Mouse (Mus musculus) intestine, embryonic 15.5 days (tissue): ENCODE data around the gene Ppp2r5c. TPM values are rescaled to one million over a fixed set of nuclear protein-coding genes. Genes with fewer than 3 reads are reported as not detected.
A peak's percentile ranks its signal among the peaks of the same experiment; 100 is the strongest.

Experiments used
- ATAC-seq: fragments of 200-750 bp; cut with Nextera tagmentation; 2 replicates; pipeline ENCODE4 v1.8.0; 2017; ENCODE audit warnings: moderate TSS enrichment, moderate library complexity
- H3K27ac ChIP-seq: fragments of 300-500 bp; sonication (generic); 2 replicates; pipeline ENCODE4 v1.5.1; 2015; ENCODE audit warnings: mild to moderate bottlenecking, inconsistent platforms
- H3K27me3 ChIP-seq: fragments of 300-500 bp; sonication (generic); replicated peaks from 2 replicates; pipeline ENCODE4 v1.6.1; 2015; ENCODE audit warnings: inconsistent platforms
- H3K36me3 ChIP-seq: fragments of 300-500 bp; sonication (generic); 2 replicates; pipeline ENCODE4 v1.6.1; 2015; ENCODE audit warnings: inconsistent platforms
- H3K4me1 ChIP-seq: fragments of 300-500 bp; sonication (generic); replicated peaks from 2 replicates; pipeline ENCODE4 v1.6.1; 2015; ENCODE audit warnings: inconsistent platforms
- H3K4me2 ChIP-seq: fragments of 300-500 bp; sonication (generic); replicated peaks from 2 replicates; pipeline ENCODE4 v1.6.1; 2015; ENCODE audit warnings: mild to moderate bottlenecking, inconsistent platforms
- H3K4me3 ChIP-seq: fragments of 300-500 bp; sonication (generic); replicated peaks from 2 replicates; pipeline ENCODE4 v1.5.1; 2015; ENCODE audit warnings: inconsistent platforms
- H3K9ac ChIP-seq: fragments of 300-500 bp; sonication (generic); 2 replicates; pipeline ENCODE4 v1.6.1; 2015; ENCODE audit warnings: inconsistent platforms
- H3K9me3 ChIP-seq: fragments of 300-500 bp; sonication (generic); 2 replicates; pipeline ENCODE4 v1.6.1; 2016; ENCODE audit warnings: inconsistent platforms
- WGBS: fragments of 180-500 bp; shearing (Covaris S2); methylation state at CpG from one replicate; pipeline ENCODE4 v1.1.7; 2015; 5-methylcytosine and 5-hydroxymethylcytosine counted together
- polyA plus RNA-seq: library from polyadenylated mRNA; unstranded; fragments of >200 nt; fragmentation: Nextera tagmentation; extraction: Ambion mirVana; gene quantifications from 2 replicates; pipeline ENCODE4 v1.2.1, GENCODE M21; 2015

The Ppp2r5c gene
- polyA plus RNA-seq = 140 and 162 TPM in 2 replicates

DNA sequence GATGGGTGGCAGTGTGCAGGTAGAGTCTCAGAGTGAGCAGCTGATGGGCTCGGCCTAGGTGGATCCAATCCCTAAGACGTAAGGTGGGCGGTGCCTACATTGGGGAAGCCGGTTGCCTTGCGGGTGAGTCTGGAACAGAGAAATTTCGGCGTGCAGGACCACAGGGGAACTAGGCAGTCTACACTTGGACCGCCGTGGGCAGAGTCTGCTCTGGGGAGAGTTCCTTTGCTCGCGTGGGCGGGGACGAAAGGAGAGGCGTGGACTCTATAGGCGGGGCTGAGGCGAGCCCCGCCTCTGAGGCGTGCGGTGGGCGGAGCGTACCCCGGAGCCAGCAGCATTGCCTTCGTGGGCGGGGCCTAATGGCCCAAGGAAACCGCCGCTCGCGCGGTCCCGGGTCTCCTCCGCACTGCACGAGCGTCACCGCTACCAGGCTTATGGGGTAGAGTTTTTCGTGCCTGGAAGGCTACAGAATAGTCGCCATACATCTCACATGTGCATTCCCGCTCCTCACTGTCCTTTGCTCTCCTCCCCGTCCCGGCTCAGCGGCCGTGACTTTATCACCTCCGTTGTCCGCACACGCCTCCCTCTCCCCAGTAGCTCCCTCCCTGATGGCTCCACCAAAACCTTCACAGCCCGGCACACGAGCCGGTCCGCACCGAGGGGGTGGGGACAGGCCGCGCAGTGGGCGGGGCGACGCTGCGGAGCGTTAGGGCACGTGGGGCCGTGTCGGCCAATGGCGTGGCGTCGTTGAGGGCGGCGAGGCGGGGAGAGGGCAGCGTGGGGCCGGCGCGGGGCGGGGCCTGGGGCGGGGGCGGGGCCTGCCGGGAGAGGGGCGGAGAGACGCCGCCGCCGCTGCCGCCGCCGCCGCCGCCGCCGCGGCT is at the start of gene Ppp2r5c:
Ppp2r5c (plus strand) TSS at position 831 of the 881 bp plus-strand sequence.
- ATAC-seq = peak; percentile 95
- Histone ChIP-seq H3K27me3 (no peaks in the 10 kb centered on the region), H3K4me3 (peak within 1 kb of the TSS; percentile 97), H3K27ac (peak within 1 kb of the TSS; percentile 99), H3K9me3 (no peaks in the 10 kb centered on the region), H3K4me1 (peaks cover 15% of the 10 kb centered on the region), H3K36me3 (no peaks in the 10 kb centered on the region), H3K9ac (peak within 1 kb of the TSS; percentile 87), H3K4me2 (peak within 1 kb of the TSS; percentile 91)
- under 1% methylated on average over 80 of the region's 86 CpGs for WGBS

DNA sequence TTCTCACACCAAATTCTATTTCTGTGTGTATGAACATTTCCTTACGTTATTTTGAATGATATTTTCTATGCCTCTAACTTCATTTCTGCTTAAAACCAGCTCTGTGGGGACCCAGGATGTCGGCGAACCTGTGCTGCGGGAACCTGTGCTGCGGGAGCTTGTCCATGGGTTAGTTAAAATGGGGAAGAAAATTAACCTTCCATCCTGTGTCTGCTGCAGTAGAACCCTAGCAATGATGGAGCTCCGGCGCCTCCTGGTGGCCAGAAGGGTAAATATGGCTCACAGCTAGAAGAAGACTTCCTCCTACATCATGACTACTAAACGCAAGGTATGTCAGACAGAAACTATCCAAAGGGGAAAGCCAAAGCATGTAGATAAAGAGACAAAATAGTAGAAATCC is 48.6 kb upstream of the Ppp2r5c start:
- Histone ChIP-seq H3K4me1 (no peaks in the 10 kb centered on the region), H3K4me3 (no peak overlapping the region), H3K9me3 (no peaks in the 10 kb centered on the region), H3K27ac (no peak overlapping the region), H3K36me3 (no peaks in the 10 kb centered on the region), H3K4me2 (no peak overlapping the region), H3K27me3 (no peaks in the 10 kb centered on the region), H3K9ac (no peak overlapping the region)
- ATAC-seq = no peak
- WGBS = 29% methylated on average over 8 of the region's 8 CpGs

DNA sequence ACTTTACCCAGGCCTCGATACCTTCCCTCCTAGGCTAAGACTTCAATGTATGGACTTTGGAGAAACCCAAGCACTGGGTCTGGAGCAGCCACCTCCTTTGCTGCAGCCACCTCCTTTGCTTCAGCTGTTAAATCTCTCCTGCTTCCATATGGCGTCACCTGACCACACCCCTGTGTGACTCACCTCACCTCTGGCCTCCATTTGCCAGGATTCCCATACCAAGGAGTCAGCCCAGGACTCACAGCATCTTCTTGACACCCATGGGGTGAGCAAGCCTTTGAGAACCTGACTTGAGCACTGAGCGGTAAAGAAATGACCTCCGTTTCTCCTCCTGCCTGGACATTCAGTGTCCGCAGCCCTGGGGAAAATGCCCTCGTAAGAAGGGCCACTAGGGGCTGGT is 47.8 kb upstream of the Ppp2r5c start:
- Histone ChIP-seq H3K27me3 (no peaks in the 10 kb centered on the region), H3K4me3 (no peak overlapping the region), H3K27ac (no peak overlapping the region), H3K9me3 (no peaks in the 10 kb centered on the region), H3K36me3 (no peaks in the 10 kb centered on the region), H3K9ac (no peak overlapping the region), H3K4me2 (no peak overlapping the region), H3K4me1 (no peaks in the 10 kb centered on the region)
- no peak for ATAC-seq
- WGBS = 85% methylated on average over 6 of the region's 6 CpGs

DNA sequence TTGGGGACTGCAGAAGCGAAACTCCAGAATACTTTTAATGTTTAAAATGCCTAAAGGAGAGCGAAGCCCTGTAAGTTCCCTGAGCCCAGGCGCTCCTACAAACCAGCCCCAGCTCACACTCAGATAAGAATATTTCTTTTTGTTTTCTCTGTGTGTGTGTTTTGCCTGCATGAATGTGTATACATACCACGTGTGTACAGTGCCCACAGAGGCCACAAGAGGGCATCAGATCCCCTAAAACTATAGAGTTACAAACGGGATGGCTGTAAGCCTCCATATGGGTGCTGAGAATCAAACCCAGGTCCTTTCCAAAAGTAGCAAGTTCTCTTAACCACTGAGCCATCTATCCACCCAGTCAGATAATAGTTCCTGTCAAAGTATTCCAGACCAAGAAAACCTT is 46.0 kb upstream of the Ppp2r5c start:
- ATAC-seq = no peak
- H3K36me3 ChIP-seq = no peaks in the 10 kb centered on the region
- H3K4me1 ChIP-seq = no peaks in the 10 kb centered on the region
- no peak overlapping the region for H3K27ac ChIP-seq
- no peaks in the 10 kb centered on the region for H3K27me3 ChIP-seq
- no peak overlapping the region for H3K9ac ChIP-seq
- no peak overlapping the region for H3K4me3 ChIP-seq
- H3K9me3 ChIP-seq = no peaks in the 10 kb centered on the region
- H3K4me2 ChIP-seq = no peak overlapping the region
- 87% methylated on average over 5 of the region's 5 CpGs for WGBS

DNA sequence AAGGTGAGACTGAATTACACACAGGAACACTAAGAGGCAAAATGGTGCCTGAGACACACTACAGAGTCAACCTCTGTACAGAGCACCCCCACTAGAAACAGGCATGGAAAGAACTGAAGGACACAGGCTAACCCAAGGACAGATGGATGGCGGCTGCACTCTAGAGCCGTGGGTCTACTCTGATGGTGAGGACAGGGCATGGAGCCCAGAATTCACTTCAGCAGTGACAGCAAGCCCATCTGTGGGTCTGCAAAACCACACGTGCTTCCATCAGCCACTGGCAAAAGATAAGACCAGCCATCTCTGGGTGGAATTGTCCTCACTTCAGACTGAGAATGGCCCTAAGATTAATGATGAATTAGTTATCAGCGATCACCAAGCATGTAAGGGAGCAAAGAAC is 45.0 kb upstream of the Ppp2r5c start:
- Histone ChIP-seq H3K9ac (no peak overlapping the region), H3K9me3 (no peaks in the 10 kb centered on the region), H3K4me1 (no peaks in the 10 kb centered on the region), H3K4me2 (no peak overlapping the region), H3K27me3 (no peaks in the 10 kb centered on the region), H3K36me3 (no peaks in the 10 kb centered on the region), H3K4me3 (no peak overlapping the region), H3K27ac (no peak overlapping the region)
- WGBS = 91% methylated on average over 4 of the region's 4 CpGs
- no peak for ATAC-seq

DNA sequence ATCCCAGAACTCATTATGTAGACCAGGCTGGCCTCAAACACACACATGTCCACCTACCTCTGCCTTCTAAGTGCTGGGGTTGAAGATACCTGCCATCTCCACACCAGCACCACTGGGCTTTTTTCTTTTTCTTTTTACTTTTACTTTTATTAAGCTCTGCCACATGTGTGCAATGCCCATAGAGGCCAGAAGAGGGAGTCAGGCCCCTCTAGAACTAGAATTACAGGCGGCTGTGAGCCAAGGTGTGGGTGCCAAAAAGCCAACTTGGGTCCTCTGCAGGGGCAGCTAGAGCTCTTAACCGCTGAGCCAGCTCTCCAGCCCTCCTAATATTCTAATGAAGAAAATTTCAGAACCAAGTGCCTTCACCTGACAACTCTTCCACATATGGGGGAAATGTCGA is 30.7 kb upstream of the Ppp2r5c start:
- ATAC-seq = no peak
- Histone ChIP-seq H3K9me3 (no peaks in the 10 kb centered on the region), H3K27me3 (no peaks in the 10 kb centered on the region), H3K9ac (no peak overlapping the region), H3K27ac (no peak overlapping the region), H3K4me1 (0 out of 2 replicates have a peak, but pooled peaks cover 5% of the 10 kb centered on the region), H3K4me3 (no peak overlapping the region), H3K36me3 (no peaks in the 10 kb centered on the region), H3K4me2 (no peak overlapping the region)
- WGBS = 53% methylated on average over 3 of the region's 3 CpGs

DNA sequence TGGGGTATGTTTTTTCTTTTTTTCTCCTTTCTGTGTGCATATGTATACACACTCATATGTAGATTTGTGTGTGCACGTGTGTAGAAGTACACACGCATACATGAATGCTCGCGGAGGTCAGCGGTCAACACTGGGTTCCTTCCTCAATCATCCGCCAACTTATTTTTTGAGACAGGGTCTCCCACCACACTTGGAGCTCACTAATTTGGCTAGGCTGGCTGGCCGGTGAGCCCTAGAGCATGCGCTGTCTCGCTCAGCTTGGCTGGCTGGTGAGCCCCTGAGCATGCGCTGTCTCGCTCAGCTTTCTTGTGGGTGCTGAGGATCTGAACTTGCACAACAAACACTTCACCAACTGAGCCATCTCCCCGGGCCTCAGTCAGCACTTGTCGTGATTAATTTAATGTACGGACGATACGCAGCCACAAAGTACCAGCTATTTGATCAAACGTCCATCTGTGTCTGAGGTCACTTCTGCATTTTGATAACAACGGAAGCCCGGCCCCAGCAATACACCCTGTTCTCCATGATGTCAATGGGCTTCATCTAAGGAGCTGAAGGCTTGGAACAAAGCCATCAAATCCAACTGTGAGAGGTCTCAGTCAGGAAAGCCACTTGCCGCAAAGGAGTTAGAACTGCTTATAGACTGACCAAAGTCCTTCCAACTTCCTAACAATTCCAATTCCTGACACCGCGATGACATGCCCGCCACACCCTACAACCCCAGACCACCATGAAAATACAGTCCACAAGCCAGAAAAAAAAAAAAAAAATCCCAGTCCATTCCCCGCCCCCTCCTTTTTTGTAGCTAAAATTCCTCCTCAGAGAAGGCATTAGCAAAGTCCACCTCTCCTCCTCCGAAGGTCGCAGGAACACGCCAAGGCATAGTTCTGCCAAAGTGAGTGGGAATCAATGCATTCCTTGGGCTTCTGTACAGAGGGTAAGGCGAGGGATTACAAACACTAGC is 29.6 kb upstream of the Ppp2r5c start:
- 0 out of 2 replicates have a peak, but pooled peaks cover 5% of the 10 kb centered on the region for H3K4me1 ChIP-seq
- no peaks in the 10 kb centered on the region for H3K27me3 ChIP-seq
- 40% methylated on average over 28 of the region's 28 CpGs for WGBS
- no peak overlapping the region for H3K27ac ChIP-seq
- peak; percentile 25; the same call in 1 of the 2 replicates for ATAC-seq
- H3K4me2 ChIP-seq = peak overlapping the region; percentile 26
- no peak overlapping the region for H3K4me3 ChIP-seq
- no peak overlapping the region for H3K9ac ChIP-seq
- no peaks in the 10 kb centered on the region for H3K9me3 ChIP-seq
- no peaks in the 10 kb centered on the region for H3K36me3 ChIP-seq

DNA sequence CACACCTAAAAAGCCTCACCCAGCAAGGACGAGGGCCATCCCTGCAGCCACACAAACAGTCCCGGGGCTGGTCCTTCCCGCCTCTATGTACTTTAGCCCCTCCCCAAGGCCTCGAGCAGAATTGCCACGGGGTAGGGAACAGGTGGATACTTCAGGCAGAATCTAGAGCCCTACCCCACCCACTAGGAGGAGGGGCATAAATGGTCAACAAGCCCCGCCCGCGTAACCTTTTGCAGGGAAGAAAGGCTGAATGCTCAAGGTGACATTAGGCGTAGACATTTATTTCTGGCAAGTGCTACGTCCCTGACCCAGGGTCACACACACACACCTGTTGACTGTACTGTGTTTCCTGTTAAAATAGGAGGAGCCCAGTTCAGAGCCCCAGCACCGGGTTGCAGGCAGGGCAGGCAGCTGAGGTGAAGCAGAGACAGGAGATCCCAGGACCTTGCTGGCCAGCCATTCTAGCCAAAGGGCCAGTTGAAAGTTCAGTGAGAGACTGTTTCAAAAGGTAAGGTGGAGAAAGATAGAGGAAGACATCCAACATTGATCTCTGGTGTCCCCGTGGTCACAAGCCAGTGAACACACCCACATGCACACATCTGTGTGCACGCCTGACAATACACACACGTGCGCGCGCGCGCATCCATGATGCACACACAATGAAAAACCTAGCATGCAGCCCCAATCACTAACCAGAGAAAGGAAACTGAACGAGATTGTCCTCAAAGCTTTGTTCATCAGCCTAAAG is 28.8 kb upstream of the Ppp2r5c start:
- WGBS = 42% methylated on average over 20 of the region's 20 CpGs
- no peak overlapping the region for H3K4me3 ChIP-seq
- H3K4me2 ChIP-seq = no peak overlapping the region; the same call in 1 of the 2 replicates
- H3K4me1 ChIP-seq = 0 out of 2 replicates have a peak, but pooled peaks cover 5% of the 10 kb centered on the region
- no peaks in the 10 kb centered on the region for H3K9me3 ChIP-seq
- no peaks in the 10 kb centered on the region for H3K27me3 ChIP-seq
- no peaks in the 10 kb centered on the region for H3K36me3 ChIP-seq
- H3K9ac ChIP-seq = no peak overlapping the region
- peak; percentile 87 for ATAC-seq
- no peak overlapping the region for H3K27ac ChIP-seq

DNA sequence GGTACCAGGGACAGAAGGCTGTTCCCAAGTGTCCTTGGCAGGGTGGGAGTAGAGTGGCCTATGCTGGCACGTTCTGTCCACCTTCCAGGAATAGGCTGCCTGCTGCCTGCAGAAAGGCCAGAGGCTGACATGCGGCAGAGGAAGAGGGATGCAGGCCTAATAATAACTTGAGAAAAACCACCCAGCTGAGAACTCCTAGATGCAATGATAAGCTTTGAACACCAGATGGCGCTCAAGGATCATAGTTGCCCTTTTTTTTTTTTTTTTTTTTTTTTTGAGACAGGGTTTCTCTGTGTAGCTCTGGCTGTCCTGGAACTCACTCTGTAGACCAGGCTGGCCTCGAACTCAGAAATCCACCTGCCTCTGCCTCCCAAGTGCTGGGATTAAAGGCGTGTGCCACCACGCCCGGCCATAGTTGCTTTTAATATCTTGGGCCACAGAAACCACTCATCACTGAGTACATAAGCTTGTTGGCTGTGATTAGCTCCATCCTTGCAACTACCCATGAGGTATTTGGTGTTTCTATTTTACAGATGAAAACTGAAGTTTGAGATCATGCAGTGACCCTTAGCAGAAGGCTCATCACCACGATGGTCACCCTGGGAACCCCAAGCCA is 28.1 kb upstream of the Ppp2r5c start:
- Histone ChIP-seq H3K4me3 (no peak overlapping the region), H3K4me2 (no peak overlapping the region), H3K4me1 (0 out of 2 replicates have a peak, but pooled peaks cover 5% of the 10 kb centered on the region), H3K27ac (no peak overlapping the region), H3K9me3 (no peaks in the 10 kb centered on the region), H3K36me3 (no peaks in the 10 kb centered on the region), H3K27me3 (no peaks in the 10 kb centered on the region), H3K9ac (no peak overlapping the region)
- 33% methylated on average over 8 of the region's 8 CpGs for WGBS
- ATAC-seq = peak; percentile 22; the same call in 1 of the 2 replicates

DNA sequence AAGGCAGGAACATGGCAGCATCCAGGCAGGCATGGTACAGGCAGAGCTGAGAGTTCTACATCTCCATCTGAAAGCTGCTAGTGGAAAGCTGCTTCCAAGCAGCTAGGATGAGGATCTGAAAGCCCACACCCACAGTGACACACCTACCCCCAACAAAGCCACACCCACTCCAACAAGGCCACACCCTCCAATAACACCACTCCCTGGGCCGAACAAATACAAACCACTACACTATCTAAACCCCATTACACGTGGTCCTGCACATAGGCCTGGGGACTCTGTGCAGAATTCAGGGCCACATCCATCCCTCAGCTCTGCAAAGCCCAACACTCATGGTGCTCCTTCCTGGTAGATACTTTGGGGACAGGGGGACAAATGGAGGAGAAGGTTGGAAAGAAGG is 27.0 kb upstream of the Ppp2r5c start:
- 0 out of 2 replicates have a peak, but pooled peaks have one; percentile 22 for ATAC-seq
- no peak overlapping the region for H3K9ac ChIP-seq
- H3K4me3 ChIP-seq = no peak overlapping the region
- no peaks in the 10 kb centered on the region for H3K27me3 ChIP-seq
- WGBS = 39% methylated on average over 2 of the region's 2 CpGs
- 0 out of 2 replicates have a peak, but pooled peaks cover 5% of the 10 kb centered on the region for H3K4me1 ChIP-seq
- H3K36me3 ChIP-seq = no peaks in the 10 kb centered on the region
- no peak overlapping the region for H3K4me2 ChIP-seq
- no peaks in the 10 kb centered on the region for H3K9me3 ChIP-seq
- H3K27ac ChIP-seq = no peak overlapping the region

DNA sequence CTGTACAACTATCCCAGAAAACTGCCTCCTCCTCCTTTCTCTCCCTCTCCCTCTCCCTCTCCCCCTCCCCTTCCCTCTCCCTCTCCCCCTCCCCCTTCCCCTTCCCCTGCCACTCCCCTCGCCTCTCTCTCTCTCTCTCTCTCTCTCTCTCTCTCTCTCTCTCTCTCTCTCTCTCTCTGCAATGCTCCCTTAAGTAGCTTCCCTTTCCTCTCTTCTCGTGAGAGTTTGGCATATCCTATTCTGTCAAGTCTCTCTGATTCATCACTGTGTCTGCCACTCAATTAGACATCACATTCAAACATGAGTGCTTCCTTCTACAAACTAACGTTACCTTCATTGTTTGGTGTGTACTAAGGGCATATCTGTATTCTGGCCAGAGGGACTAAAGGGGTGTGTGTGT is 25.6 kb upstream of the Ppp2r5c start:
- no peak for ATAC-seq
- Histone ChIP-seq H3K36me3 (no peaks in the 10 kb centered on the region), H3K27me3 (no peaks in the 10 kb centered on the region), H3K4me1 (0 out of 2 replicates have a peak, but pooled peaks cover 5% of the 10 kb centered on the region), H3K9ac (no peak overlapping the region), H3K9me3 (no peaks in the 10 kb centered on the region), H3K4me3 (no peak overlapping the region), H3K4me2 (no peak overlapping the region), H3K27ac (no peak overlapping the region)
- WGBS = 60% methylated on average over 2 of the region's 3 CpGs
